Mouse (Mus musculus): ENCODE results near the gene Hpgd. TPM values are rescaled to one million over a fixed set of nuclear protein-coding genes. Genes with fewer than 3 reads are reported as not detected.
"Not testable (repeated sequence)": the region's sequence is repeated elsewhere in the genome, so short reads cannot be mapped to it uniquely, and the experiment has no call there.

Gene Hpgd
- 10 to 100 TPM in 1 of 2 experiments, 1 to 10 TPM in 1; 8.4 to 11.2 TPM for total RNA-seq (2021)

DNA sequence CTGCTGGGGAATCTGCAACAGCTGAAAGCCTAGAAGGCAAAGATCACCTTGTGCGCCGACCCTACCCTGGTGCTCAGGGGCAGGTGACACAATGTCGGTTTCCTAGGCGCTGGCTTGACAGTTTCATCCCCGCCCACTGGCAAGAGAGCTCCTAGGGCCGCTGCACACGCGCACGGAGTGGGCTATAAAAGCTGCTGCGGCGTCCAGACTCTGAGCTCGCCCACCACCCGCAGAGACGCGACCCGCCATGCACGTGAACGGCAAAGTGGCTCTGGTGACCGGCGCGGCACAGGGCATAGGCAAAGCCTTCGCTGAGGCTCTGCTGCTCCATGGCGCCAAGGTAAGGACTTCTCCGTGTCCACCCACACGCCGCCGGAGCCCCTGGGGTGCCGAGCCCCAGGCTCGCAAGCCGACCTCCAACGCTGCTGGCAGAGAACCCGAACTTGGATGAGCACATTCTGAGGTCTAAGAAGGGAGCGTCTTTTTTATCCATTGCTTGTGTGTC, at the start of gene Hpgd:
TSS of gene Hpgd (plus strand) at position 213 of the 505 bp plus-strand sequence.
- intact Hi-C loops (cut with DNase I): loop anchor here (10.0 kb wide), 1 partner anchor 230 kb away; no protein-coding TSS in a partner anchor
- DNase-seq: peak; percentile 54 to 63

DNA sequence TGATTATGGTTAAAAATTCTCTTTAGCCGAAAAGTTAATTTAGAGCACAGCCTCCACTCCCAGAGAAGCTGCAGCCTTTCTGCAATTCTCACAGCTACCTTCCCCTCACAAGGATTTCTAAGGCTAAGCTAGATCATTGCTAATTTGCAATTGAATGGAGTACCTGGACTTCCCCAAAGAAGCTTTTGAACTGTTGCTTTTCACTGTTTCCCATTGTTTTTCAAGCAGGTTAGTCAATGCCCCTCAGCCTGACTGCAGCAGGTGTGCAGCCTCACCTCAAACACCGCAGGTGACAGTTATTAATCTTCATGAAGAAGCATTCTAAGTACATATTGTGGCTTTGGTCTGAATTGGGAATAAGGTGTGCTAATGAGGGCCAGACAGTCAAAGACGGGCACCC, 42.7 kb upstream of the Hpgd start:
- DNase-seq; intact Hi-C loops (cut with DNase I): not testable (repeated sequence)

DNA sequence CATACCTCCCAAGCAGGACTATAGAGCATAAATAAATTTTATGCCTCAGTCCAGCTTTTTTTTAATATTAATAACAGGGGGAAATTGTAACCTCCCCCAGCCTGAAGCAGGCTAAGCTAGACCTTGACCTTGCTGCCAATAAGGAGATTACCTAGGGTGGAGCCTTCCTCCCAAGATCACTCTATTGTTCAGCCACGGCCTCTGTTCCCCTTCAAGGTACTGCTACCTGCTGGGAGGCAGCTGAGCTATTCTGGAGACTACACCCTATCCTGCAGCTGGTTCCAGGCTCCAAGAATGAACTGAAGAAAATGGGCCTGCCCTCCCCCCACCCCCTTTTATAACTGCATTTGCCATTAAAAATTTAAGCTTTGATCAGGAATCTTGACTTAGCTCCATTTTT, 42.1 kb upstream of the Hpgd start:
- intact Hi-C loops (cut with DNase I): no loop called here
- no peak for DNase-seq

DNA sequence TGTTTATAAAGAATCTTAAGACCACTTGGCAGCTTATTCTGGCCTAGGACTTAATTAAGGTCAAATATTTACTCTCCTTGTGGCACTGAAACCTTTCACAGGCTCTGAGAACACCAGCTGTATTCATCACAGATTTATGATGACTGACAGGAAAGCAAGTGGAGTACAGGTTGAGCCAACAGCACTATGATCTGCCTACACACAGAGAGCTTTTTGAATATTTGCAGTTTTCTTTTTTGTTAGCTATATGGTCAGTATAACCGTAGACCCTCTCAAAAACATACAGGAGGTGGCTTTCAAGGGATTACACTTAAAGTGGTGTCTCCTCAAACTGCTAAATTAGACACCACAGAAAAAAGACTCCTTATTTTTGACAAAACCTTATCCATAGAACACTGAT, 33.2 kb upstream of the Hpgd start:
- intact Hi-C loops (cut with DNase I): no loop called here
- DNase-seq: no peak

DNA sequence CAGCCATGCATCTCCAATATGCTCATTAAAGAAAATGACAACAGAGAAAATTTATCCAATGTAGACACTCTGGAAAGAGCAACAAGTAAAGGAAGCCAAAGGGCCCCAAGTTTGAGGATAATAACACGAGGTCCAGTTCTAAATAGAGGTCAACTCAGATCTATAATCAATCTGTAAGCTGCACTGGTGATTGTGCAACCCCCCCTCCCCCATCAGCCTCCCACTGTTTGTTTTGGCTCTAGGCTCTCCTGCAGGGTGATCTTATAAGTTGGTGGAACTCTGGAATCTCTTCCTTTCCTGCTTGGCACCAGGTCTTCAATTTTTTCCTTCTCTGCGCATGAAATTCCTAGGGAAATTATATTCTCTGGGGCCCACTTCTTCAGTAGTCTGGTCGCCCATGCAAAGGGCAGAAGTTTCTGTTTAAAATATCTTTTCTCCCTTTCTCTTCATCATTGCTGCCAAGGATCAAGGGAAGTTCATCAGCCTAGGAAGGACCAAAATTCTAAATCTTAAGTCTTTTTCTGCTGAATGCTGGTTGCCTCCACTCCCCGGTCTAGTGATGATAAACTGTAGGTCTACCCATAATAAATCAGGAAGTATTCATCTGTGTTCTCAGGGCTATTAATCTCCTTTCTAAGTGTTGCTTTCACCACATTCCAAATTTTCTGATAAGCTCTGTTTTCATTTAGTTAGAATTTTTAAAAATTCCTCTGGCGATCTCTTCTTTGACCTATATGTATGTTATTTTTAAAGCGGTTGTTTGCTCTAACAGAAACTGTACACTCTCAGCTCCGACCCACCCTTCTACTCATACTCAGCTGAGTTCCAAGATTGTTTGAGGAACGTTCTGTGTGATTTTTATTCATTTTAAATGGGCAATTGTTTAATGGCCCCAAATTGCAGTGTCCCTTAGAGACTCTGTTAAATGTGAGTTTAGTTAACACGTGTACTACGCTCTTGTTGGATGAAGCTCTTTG, 24.4 kb upstream of the Hpgd start:
- intact Hi-C loops (cut with DNase I): loop anchor here (10.0 kb wide), 1 partner anchor 215 kb away; no protein-coding TSS in a partner anchor
- peak in 1 of 2 experiments; percentile 27 for DNase-seq

DNA sequence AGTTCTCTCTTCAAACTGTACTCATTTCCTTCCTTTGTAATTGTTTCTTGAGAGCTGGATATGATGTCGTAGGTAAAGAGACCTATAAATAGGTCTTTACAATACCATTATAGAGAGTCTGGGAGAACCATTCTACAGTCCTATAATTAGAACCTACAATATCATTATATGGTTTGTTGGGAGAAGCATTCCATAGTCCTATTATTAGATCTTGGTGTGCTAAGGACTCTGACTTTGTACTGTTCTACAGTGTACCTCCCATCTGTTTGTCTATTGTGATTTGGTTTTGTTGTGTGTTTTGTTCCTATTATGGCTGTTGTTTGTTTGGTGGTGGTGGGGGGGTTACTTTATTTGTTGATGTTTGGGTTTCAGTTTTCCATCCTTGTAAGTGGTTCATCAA, 21.5 kb upstream of the Hpgd start:
- intact Hi-C loops (cut with DNase I): loop anchor here (10.0 kb wide), 1 partner anchor 212 kb away; no protein-coding TSS in a partner anchor
- no peak for DNase-seq

DNA sequence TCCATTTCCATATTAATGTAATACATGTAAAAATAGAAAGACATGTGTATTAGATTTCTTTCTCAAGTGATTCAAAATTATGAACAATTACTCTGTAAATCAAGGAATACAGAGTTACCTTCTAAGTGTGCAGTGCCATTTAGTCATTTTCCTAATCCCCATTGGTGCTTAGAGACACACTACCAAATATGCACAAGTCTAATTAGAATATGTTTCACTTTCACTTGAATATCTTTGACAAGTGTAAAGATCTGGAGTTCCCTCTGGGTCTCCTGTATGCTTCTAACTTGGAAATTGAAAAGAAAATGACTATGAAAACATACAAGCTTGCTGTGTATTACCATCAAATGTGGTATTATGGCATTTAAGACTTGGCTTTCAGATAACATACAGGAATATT, 19.1 kb upstream of the Hpgd start:
- DNase-seq: no peak
- intact Hi-C loops (cut with DNase I): loop anchor here (5.0 to 10.0 kb wide), 2 partner anchors 118 to 209 kb away; no protein-coding TSS in a partner anchor

DNA sequence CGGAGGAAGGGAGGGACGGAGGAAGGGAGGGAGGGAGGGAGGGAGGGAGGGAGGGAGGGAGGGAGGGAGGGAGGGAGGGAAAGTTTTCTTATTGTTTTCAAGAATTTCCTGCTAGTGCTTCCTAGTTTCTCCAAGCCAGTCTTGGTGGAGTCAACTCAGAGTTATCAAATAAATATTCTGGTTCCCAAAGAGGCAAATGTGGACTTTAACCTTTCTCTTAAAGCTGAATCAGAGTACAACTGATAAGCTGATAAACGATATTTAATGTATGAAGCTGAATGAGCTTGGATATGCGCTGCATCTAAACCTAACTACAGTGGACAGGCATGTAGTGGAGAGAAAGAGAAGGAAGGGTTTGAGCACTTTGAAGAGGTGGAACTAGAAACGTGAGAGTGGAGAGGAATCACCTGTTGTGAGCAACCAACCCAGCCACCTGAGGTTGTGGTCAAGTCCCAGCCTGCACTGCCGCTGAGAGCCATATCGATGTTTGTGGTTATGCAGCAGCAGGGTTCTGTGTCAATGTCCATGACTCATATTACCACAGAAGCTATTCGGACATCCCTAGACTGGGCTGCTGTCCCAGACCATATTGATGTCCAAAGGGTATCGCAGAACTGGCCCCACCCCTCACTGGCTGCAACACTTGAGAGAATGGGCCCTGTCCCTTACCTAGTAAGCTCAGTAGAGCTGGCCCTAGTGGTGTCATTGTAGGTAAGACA, 16.4 kb upstream of the Hpgd start:
- intact Hi-C loops (cut with DNase I): loop anchor here (5.0 to 10.0 kb wide), 2 partner anchors 121 to 207 kb away; no protein-coding TSS in a partner anchor
- DNase-seq: peak in 1 of 2 experiments; percentile 12

DNA sequence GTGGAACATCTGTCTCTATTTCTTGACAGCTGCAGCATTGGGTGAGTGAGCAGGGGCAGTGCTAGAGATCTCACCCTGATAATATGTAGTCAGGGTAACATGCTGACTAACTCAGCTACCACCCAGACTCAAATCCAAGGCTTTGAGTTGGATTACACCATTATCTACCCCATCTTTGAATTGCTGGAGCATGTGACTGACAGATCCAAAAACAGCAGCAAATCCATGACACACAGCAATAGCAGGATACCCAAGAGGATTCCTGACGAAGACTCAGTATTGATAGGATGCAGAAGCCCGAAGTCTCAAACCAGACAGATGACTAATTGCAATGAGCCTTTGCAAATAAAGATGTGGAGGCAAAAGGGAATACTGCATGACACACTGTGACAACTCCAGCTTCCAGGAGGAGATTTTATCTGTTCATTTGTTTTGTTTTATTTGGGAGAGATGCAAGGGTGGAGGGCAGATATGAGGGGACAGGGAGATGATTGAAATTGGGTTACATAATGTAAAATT, 15.8 kb upstream of the Hpgd start:
- intact Hi-C loops (cut with DNase I): loop anchor here (5.0 to 10.0 kb wide), 2 partner anchors 121 to 206 kb away; no protein-coding TSS in a partner anchor
- no peak for DNase-seq

DNA sequence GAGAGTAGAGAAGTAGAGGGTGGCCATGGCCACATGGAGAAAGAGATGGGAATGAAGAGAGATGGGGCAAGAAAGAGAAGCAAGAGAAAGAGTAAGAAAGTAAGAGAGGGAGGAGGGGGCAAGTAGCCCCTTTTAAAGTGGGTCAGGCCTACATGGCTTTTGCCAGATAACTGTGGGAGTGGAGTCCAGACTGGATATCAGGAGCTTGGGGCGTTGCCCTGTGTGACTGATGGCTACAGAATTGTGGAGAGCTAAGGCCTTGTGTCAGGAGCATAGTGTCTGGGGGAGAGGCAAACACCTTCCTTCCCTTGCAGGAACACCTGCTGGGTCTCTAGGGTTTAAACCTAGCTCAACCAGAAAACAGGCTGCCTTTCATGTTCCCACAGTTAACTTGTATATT, 10.4 kb upstream of the Hpgd start:
- intact Hi-C loops (cut with DNase I): no loop called here

DNA sequence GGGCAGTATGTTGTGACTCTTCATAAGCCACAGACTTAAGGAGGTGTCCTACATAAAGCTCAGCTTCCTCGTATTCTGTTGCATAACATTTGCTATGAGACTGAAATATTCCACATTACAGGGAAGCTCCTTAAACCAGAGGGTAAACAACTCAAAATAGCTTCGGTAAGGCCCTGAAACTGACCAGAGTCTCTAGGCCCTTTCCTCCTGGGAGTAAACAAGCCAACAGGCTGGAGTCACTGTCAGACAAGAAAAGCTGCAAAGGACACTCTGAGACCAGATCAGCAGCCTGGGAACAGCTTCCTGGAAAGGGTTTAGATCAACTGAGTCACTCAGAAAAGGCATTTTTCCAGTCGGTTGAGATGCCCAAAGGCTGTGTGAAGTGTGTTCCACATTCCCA, 9.4 kb upstream of the Hpgd start:
- intact Hi-C loops (cut with DNase I): no loop called here
- DNase-seq: peak in 1 of 2 experiments; percentile 9

More for the DNA sequence above, 10.4 kb upstream of the Hpgd start:
- DNase-seq: no peak

DNA sequence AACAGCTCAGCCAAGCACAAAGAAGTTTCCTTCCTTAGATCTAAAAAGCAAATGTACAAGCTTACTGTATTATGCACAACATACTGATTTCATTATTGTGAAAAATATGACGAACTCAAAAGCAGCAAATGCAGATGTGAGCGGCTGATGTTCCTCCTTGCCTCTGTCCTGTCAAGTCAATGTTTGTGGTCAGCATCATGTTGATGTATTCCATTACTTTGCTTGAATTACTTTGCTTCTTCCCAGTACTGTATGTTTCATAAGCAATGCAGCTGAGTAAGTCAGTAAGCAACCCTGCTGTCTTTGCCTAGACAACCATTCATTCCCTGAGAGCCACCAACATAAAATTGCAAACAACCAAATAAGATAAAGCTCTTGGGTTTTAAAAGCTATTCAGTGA, 7.7 kb upstream of the Hpgd start:
- DNase-seq: no peak
- intact Hi-C loops (cut with DNase I): no loop called here

DNA sequence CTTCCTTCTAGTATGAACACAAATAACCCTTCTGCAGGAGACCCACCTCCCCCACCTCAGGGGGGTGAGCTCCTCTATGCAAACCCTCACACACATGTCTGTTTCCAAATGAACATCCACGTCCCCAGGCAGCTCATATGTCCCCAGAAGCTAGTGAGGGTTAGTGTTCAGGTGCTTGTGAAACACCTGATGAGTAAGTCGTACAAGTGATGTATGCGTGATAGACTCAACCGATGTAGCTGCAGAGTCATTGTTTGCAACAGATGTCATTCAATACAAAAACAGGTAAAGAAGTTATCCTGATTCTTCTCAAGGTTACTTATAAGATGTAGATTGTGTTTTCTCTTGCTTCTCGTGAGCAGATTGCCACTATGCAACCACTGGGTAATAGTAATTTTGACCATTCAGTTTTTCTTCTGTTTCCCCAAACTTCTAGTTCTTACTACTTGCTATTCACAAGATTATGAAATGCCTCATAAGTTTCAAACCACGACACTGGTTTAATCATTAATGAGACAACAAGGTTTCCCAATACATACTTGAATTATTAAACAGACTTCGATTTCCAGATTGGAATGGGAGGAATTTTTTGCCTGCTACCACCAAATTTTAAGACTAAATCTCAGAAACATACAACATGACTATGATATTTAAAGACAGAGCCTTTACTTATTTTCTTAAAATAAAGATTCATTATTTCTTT, 6.9 kb upstream of the Hpgd start:
- no peak for DNase-seq

DNA sequence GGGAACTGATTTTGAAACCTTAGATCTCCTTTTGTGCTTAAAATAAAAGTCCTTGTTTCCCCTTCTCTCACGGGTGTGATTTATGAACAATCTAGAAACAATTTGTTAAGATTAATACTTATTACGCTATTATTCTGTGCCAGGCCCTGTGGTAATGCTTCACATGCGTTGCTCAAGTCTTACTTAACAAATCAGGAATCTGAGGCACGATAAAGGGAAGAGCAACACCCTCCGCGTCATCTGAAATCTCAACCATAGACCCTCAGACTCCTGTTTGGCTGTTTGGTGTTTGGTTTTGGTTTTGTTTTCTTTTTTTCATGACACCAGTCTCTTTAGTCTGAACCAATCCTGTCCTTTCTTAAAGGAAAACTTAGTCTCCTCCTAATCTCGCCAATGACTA, 2.1 kb upstream of the Hpgd start:
- DNase-seq: no peak
- intact Hi-C loops (cut with DNase I): loop anchor here (10.0 kb wide), 1 partner anchor 228 kb away; no protein-coding TSS in a partner anchor

More for the DNA sequence above, 6.9 kb upstream of the Hpgd start:
- intact Hi-C loops (cut with DNase I): no loop called here

DNA sequence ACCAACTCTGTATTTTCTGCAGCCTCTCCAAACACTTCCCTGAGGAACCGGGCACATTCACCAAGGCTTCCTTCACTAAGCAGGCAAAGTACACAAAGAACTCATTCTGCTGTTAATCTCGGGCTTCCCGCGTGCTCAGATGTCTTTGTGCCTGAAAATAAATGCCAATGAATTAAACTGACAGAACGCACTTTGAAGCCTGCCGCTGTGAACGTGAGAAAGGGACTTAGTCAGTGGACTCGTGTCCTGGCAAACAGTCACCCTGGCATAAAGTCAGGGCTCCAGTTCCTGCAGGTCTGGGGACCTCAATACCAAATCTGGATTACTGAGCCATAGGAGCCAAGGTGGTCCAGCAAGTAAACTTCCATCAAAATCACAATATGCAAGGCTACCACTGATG, 905 bp upstream of the Hpgd start:
- DNase-seq: peak; percentile 18 to 31

DNA sequence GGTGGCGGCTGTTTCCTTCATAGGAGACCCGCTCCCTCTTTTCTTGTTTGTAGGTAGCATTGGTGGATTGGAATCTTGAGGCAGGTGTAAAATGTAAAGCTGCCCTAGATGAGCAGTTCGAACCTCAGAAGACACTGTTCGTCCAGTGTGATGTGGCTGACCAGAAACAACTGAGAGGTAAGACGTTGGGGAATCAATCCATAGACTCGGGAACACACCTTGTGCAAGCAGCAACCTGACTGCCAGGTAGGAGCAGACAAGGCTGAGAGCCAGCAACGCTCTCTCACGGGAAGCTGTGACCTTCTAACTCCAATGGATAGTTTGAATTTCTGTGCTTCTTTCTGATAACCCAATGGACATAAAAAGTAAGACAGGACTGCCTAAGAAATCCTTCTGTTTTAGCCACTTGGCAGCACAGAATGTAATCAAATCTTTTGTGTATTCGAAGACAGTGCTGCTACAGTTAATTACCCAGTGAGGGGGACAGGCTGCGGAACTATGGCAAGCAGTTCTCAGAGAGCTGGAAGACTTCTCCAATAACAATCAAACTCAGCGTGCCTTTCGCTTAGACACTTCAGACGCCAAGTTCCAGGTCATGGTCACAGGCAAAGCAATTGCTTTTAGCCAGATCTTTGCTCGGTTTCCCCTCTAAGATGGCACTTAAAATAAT, 636 bp downstream of the Hpgd start:
- DNase-seq: no peak
- intact Hi-C loops (cut with DNase I): loop anchor here (10.0 kb wide), 1 partner anchor 230 kb away; no protein-coding TSS in a partner anchor

More for the DNA sequence above, 905 bp upstream of the Hpgd start:
- intact Hi-C loops (cut with DNase I): loop anchor here (10.0 kb wide), 1 partner anchor 229 kb away; no protein-coding TSS in a partner anchor

DNA sequence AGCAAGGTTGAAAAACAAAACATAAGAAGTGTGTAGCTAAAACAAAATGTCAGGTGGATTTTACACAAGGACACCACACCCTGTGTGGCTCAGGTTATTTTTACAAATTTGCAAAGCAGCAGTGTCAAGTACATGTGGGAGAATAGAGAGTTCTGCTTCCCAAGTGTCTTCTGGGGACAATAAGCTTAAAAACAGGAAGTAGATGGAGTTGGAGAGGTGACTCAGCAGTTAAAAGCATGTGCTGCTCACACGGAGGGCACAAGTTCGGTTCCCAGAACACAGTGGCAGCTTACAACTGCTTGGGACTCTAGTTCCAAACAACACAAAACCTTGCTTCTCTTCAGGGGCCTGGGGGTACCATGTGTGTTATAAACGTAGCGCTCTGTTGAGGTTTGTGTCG, 5.0 kb downstream of the Hpgd start:
- intact Hi-C loops (cut with DNase I): loop anchor here (10.0 kb wide), 1 partner anchor 235 kb away; no protein-coding TSS in a partner anchor
- DNase-seq: no peak

DNA sequence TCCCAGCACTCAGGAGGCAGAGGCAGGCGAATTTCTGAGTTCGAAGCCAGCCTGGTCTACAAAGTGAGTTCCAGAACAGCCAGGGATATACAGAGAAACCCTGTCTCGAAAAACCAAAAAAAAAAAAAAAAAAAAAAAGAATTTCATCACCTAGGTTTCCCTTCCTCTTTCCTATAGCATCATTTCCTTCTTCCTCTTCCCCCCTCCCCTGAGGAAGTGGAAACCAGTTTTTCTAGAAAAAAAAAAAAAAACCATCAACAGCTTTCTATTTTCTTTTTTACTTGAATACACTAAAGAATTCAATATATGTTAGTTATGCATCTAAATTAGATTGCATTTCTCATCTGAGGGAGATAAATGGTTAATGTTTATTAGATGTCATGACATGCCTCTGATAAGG, 6.9 kb downstream of the Hpgd start:
- DNase-seq; intact Hi-C loops (cut with DNase I): not testable (repeated sequence)

DNA sequence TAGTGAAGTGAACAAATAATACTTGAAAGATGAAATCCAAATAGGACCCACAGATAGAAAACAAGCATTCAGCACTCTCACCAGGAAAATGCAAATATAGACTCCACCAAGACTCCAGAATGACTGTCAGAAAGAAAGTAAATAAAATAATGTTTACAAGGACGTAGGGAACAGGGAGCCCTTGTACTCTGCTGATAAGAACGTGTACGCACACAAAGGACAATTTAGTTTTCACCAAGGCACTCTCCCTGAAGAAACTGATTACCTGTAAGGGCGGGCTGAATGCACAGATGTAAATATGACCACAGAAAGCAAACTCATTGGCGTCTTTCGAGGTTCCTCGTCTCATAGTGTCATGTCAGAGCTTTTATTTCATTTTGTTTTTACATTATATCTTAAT, 10.2 kb downstream of the Hpgd start:
- intact Hi-C loops (cut with DNase I): no loop called here
- no peak for DNase-seq

All from heart, postnatal 36 days (tissue).